Mouse (Mus musculus) right cerebral cortex, postnatal 4 days (tissue): Measurements from ENCODE around the gene Wdr70.

Experiments used
- DNase-seq: peaks from one replicate; pipeline ENCODE4 v3.0.0-alpha.2; 2022

Wdr70 gene

DNA sequence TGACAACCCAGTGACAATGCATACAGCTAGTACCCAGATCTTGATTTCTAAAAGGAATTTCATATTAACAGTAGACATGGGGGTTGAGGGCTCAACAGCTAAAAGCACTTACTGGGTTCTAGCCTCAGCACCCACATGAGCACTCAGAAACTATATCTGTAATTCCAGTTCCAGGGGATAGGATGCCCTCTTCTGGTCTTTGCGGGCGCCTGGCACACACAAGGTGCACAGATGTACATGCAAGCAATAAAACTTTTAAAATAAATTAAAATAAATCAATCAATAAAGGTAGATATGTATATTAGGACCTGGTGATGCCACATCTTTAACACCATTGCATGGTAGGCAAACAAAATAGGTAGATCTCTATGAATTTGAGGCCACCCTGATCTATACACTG is 71.5 kb downstream of the Wdr70 start:
- DNase-seq = no peak

DNA sequence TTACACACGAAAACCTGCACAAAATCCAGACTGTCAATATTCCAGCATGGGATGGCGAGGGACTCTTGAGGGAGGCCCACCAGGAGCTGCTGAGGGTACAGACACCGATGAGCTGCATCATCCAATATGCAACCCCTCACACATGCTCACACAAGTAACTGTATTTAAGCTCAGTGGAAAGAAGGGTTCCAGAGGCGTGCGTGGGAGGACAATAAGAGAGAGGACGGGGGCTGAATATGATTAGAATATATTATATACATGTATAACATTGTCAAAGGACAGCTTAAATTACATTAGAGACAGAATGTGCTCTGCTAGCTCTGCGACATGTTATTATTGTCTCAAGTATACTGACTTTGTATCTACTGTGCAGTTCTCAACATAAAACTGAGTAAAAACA is 87.6 kb downstream of the Wdr70 start:
- no peak for DNase-seq

DNA sequence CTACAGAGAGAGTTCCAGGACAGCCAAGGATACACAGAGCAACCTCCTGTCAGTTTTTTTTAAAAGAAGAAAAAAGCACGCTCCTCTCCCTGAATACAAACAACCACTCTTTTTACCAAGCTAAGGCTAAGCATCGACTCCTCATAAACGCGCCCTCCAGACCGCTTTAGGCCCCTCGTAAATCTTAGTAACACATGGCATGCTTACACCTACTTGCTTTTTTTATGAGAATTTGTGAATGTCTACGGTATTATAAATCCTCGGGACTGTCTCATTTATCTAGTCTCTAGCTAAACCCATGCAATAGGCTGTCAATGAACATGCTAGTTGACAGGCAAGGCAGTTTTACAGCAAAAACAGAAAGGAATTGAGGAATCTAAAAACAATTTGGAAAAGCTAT is 91.6 kb downstream of the Wdr70 start:
- no peak for DNase-seq

DNA sequence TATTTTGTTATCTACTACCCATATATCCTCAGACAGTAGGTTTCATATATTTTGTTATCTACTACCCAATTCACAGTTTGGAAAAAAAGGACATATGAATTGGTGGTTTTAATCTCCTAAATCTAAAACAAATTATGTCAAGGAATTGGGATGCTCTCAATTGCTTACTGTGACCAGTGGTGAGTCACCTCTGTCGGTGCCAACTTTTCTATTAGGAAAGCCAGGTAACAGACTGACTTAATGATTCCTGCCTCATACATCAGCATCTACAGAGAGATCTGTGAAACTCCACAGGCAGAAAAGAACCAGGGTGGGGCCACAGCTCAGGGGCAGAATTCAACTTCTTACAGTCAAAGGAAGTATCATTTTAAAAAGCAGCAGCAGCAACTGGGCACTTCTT is 93.0 kb downstream of the Wdr70 start:
- no peak for DNase-seq

DNA sequence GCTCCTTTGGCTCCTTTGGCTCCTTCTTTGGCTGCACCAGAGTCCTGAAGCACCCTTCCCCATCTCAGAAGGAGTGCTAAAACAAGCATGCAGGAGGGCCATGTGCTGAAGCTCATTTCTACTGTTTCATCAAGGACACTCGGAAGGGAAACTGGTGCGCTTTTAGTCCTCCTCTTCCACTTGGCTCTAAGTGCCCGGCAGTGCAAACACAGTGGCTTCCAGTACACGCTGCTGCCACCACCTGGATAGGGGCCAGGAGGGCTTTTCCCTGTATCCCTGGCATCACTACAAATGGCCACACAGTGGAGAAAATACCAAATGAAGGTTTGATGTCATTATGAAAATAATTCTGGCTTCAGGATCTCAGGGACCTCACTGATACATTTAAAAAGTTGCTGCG is 93.5 kb downstream of the Wdr70 start:
- peak; percentile 25 for DNase-seq

DNA sequence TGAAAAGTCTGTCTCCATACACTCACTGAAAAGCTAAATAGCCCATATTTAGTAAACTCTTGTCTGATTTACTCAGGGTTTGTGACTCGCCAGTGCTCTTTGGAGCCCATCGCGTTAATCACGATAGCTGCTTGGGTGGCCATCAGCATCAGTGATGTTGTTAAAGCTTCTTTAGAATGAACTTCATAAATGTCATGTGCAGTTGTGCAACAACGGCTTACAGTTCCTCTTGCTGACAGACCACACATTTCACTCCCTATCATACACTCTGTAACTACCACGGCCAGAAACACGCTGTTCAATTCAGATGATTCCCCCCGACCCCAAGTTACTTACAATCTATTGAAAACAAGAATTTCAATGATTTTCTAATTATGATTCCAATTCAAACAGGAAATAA is 95.2 kb downstream of the Wdr70 start:
- no peak for DNase-seq

DNA sequence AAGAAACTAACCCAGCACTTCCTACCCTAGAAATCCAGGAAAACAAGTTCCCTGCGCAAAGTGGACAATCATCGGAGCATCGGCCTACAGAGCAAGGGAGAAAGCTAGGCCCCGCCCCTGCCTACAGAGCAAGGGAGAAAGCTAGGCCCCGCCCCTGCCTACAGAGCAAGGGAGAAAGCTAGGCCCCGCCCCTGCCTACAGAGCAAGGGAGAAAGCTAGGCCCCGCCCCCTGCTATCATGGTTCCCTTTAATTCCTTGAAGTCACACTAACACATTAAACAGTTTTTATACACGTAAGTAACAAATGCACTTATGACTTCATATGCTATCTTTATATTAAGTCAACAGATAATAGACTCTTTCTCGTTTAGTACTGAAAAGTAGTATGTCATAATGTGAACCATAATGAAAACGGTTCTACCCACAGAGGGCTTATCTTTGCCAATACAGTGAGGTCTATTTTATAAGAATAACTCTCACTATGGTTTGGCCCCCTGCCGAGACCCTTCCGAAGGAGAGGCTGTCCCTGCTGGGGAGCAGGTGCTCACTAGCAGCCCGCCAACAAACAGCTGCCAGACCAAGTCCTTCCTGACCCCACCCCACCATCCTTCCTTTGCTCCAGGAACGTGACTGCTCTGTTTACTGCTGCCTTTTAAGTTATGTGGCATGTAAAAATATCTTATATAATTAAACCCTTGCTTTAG is 100.0 kb downstream of the Wdr70 start:
- no peak for DNase-seq

DNA sequence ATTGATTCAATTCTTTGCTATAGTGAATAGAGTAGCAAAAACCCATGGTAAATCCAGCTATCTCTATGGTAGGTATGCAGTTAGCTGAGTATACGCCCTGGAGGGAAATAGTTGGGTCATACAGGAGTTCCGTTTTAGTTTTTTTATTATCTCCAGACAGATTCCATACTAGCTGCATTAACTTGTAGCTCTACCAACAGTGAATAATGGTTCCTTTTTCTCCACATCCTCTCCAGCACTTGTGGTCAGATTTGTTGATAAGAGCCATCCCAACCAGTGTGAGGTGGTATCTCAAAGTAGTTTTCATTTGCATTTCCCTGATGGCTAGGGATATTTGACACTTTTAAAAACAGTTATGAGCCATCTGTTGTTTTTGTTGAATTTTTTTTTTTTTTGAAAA is 100.9 kb downstream of the Wdr70 start:
- DNase-seq = no peak

DNA sequence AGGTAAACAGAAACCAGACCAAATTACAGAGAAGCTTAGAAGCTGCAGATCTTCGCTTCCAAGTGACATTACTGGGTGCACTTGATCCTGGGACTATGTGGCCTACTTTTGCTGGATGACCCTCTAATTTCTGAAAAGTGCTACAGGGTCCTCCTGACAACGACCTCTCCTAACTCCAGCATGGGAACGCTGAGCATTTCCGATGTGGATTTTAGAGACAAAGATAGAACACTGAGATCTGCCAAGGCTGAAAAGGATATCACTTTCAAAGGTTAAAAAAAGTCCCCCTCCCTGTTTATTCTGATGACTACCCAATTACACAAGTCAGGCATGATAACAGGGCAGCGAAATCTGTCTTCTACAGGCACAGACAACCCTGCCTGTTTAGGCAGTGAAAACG is 105.3 kb downstream of the Wdr70 start:
- no peak for DNase-seq

DNA sequence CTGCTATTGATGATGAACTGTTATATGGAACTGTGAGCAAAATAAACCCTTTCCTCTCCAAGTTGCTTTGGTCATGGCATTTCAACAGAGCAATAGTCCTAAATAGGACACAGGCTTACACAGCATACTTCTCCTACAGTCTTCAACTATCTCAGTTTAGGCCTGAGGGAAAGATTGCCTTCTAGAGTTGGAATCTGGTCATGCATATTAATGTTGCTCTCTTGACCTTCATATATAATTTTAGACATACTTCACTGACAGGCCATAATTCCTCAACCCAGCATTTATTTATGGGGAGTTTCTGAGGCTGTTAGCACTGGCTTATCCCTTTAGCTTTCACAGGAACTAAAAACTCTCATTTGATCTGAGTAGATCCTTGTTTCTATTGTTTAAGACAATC is 108.9 kb downstream of the Wdr70 start:
- DNase-seq = no peak

DNA sequence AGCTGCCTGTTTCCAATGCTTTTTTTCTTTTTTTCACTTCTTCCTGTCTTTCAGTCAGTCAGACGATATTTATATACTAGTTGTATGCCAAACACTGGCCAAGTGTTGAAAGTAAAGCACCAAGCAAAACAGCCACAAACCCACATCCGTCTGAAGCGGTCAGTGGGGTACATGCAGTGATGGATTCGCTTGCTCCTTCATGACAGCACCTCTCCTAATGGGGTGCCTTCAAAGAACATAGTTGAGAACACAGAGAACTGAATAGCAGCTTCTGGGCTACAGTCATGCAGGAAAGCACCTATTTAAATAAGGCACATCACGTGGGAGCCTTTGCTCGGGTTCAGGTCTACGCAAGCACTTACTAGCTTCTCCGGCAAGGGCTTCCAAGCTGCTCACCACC is 111.6 kb downstream of the Wdr70 start:
- DNase-seq = no peak

DNA sequence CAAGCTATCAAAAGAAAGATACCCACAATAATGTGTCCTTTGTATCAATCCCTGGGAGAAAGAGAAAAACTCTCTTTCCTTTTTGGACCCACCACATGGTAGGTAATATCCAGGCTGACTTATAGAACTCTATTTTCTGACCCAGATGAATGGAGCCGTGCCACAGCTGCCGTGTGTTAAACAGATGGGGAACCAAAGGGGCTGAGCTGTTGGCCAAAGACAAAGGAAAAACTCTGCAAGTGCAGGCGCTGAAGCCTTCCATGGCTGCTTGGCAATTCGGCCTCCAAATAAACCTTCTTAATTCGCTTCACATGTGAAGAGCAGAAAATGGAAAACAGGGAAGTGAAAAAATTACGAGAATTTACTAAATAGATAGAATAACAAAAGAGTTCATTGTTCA is 112.7 kb downstream of the Wdr70 start:
- no peak for DNase-seq

DNA sequence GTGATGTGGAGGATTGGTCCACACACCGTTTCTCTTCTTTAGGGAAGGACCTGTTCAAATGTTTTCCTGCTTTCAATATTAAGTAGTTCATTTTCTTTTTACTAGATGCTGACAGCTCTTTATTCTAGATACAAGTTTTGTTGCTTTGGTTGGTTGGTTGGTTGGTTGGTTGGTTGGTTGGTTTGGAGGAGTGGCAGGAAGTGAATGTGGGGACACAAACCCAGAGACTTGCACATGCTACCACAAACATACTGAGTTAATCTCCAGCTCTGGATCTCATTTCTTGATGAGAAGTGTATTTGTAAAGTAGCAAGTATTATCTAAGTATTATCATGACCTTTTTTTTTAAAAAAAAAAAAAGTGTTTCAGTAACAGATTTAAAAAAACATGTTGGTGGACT is 120.4 kb downstream of the Wdr70 start:
- no peak for DNase-seq

DNA sequence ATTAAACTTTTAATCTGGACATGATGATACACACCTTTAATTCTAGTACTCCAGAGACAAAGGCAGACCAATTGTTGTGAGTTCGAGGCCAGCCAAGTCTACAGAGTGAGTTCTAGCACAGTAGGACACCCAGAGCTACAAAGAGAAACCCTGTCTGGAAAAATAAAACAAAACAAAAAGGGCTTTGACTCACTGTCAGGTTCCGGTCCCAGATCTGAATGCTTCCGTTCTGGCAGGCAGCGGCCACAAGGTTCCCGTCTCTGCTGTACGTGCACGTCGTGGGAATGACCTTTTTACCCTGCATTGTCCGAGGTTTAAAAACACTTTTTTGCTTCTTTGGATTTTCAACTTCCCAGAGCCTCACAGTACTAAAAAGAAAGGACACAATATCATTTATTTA is 122.2 kb downstream of the Wdr70 start:
- DNase-seq = no peak

DNA sequence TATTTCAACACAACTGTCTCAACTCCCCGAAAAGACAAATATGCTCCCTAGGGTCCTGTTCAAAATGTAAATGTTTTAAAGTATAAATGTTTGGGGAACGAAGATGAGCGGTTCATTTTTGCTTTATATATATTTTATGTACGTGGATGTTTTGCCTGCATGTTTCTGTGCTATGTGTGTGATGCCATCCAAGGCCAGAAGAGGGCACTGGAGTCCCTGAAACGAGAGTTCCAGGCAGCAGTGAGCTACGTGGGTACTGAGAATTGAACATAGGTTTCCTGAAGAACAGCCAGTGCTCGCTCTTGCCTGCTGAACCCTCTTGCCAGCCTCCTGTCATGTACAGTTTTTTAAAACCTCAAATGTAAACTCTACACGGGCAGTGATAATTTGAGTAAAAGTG is 124.6 kb downstream of the Wdr70 start:
- no peak for DNase-seq

DNA sequence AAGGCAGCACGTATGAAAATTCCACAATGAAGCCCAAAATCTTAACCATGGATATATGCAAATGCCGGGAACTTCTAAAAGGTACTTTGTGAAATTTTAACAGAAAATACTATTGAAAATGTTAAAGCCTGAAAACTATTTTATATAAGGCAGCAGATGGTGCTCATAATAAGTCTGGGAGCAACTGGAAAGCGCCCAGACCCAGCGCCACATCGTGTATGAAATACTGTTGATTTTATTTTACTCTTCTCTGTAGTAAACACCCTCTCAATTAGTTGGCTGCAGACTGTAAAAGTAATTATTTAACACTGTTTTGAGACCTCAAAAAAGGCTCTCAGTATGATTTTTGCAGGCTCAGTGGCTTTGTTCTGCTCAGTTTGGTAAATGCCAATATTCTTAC is 126.5 kb downstream of the Wdr70 start:
- DNase-seq = no peak

DNA sequence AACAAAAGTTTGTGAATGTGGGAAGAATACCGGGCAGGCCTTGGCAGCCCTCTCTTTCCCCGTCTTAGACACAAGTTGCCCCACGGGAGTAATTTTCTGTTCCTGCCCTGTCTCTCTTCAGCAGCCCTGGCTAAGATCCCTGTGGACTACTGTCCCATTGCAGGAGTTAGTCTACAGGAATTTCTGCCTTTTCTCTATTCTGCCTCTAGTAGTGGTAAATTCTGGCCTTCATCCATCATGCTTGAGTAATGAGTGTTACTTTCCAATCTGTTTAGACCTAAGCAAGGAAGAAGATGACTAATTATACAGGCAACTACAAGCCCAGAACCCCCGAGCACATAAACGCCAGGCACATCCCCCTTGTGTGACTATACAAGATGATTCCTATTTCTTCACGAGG is 136.2 kb downstream of the Wdr70 start:
- no peak for DNase-seq

DNA sequence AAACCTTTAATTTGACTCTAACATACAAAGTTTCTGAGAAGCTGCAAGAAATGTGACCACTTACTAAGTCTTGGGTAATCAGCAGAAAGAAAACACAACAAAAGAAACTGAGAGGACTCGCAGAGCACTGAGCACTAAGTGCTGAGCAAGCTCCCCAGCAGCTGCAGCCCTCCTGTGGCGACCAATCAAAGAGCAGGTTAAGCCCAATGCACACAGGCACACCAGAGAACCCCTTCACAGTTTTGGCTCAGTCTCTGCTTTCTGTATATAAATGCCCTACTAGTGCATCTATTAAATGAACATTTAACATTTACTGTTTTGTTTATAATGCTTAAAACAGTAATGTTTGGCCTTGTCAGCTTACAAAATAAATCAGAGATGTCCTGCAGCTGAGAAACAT is 137.5 kb downstream of the Wdr70 start:
- DNase-seq = no peak

DNA sequence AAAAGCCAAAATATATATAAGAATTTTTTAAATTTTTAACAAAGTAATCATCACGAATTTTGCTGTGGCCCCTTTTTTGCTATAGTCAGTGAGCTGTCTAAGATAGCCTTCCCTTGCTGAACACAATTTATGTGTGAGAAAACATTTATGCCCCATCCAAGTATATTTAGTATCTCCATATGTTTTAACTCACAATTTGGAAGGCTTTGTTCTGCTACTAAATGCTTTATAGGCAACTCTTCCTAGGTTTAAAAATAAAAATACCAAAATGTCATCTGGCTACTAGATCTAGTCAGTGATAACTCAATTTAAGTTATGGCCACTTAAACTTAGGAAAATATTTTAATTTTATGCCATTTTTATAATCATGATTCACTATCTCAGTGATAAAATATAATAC is 142.1 kb downstream of the Wdr70 start:
- DNase-seq = no peak

DNA sequence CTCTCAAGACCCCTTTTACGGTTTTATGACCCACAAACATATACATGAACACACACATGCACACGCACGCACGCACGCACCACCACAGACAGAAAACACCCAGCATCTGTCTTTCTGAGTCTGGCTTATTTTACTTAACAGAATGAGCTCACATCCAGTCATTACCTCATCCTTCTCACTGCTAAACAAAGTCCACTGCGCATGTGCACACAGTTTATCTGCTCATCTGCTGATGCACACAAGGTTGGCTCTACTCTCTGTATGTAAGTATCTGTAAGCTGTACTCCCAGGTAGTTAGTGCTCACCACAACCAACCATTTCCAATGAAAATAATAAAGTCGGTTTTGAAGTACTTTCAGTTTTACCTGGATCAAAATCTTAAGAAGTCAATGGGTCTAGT is 148.4 kb downstream of the Wdr70 start:
- DNase-seq = no peak

DNA sequence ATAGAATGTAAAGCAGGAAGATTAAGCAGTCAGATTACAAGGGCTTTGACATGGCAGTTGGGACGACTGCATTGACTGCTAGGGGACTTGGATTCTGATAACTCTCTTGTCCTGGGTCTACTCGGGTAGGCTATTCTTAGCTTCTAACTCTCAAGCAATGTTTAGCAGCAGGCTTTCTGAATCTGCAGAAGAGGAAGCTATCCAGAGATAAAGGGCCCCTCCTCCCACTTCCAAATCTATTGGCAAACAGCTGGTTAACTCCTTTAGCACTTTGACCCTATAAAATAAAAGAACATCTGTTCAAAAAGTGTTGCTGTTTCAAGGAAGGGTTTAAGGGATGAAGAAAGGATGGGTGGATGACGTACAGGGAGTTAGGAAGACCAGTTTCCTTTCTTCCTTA is 157.3 kb downstream of the Wdr70 start:
- DNase-seq = no peak

DNA sequence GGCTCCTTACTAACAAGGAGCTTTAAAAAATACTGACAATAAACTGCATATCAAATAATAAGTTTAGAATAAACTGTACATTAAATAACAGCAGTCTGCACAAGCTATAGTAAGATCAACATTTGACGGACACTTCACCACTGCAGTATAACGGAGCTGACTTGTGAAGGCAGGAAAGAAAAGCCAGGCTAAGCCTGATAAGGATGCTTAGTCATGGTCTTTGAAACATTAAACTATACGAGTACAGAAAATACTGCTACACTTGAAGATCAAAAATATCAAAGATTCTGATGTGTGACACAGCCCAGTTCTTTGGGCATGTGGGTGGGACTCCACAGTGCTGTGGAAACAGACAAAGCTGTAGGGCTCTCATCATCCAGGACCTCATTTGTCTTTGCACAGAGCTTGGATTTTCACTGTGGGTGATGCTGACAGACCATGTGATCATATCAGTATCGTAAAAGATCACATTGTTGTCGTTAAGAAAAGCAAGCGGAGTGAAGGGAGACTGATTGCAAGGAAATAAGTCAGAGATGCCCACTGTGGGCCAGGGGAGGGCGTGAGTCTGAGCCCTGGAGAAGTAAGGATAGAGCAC is 163.3 kb downstream of the Wdr70 start:
- DNase-seq = no peak

DNA sequence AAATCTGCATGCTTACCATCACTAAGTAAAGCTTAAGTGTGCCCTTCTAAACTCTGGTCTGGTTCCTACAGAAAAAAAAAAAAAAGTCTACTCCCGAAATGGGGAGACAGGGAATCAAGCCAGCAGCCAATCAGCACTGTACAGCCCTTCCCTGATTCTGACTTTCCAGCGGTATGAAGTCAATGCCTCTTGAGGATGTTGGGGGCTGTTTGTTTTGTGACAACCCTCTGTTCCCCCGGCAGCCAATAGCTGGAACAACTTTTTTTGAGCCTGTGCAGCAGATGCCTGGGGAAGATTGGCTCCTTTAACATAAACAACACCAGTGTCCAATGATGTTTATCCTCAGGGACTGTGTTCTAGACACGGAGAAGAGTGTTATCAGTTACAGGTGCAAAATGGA is 164.4 kb downstream of the Wdr70 start:
- no peak for DNase-seq

DNA sequence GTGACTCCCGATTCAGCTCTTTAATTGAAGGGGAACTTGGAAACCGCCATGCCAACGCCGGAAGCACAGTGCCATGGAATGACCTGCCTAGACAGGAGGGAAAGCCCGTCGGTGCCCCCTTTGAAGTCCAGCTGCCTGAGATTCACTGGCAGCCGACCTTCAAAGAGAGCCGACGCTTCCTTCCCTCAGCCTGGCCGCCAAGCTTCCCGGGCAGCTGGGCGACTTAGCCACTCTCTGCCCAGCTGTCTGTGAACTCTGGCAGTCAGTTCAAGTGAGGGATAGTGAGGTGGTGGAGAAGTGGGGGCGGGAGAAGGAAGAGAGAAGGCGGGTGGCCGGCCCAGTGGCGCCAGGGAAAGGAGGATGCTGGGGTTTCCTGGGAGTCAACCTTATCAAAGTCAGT is 164.9 kb downstream of the Wdr70 start:
- peak; percentile 5 for DNase-seq

DNA sequence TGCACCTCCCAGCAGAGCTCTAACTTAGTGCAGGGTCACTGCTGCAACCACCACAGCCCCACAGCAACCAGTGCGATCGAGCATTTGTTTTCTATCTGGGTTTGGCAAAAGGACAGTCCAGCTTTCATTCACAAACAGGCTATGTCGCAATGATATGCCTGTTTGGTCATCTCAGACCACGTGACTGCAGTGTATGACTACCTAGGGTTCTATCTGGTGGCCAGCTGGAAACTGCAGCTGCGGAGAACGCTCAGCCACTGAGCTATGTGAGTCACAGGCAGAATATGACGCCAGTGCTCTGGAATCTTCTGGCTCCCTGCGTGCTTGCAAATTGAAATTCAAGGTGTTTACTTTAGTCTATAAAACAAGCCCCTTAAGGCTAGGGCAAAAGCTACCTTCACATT is 167.4 kb downstream of the Wdr70 start:
- DNase-seq = no peak
